Mouse (Mus musculus): ENCODE results near the gene Tmem150c. TPM values are rescaled to one million over a fixed set of nuclear protein-coding genes. Genes with fewer than 3 reads are reported as not detected.

Tmem150c gene
- total and polyA plus RNA-seq, 3 experiments, result 3.9 to 7.7 (median 6.3) TPM

DNA sequence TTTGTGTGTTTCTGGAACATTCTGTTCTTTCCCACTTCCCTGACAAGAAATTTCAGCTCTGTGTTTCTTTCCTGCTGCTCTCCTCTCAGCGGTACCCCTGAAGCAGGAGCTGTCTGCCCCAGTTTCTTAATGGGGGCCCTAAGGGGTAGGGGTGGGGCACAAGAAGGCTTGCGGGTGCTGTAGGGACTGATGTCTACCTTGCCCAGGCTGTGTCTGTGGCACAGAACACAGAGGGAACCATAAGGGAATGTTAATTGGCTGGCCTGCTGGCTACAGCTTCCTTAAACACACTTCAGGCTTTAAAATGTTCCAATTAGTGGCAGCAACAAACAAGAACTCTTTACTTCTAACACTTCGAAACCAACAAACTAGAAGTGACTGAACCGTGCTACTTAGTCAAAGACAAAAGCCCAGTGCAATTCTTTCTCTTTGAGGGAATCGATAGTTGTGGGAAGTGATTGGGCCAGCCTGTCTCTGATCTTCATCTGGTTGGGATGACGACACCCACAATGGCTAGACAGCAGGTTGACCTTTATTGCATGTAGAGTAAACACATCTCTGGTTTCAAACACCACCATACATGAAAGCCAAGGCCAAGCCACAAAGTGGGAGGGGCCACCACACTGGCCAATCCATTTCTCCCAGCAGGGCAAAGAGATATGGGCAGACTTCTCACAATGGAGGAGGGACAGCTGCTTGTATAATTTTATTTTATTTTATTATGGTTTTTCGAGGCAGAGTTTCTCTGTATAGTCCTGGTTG is 39.7 kb upstream of the Tmem150c start:
- intact Hi-C loops (cut with DNase I), result no loop called here
- no peaks in the 10 kb centered on the region for H3K79me2 ChIP-seq (replicated peaks; ENCODE audit: control insufficient read depth, insufficient read depth, low read length)
- H3K9ac ChIP-seq (ENCODE audit: low read depth, low read length), result no peak overlapping the region
- 89% methylated on average over 7 of the region's 7 CpGs for WGBS
- DNase-seq, result no peak
- no peak for TF ChIP-seq EP300 (IDR thresholded peaks at IDR 0.05; ENCODE audit: insufficient read depth, low read depth, low read length)
- no peak for TF ChIP-seq CTCF (IDR thresholded peaks at IDR 0.05)
- no peak for TF ChIP-seq POLR2A (IDR thresholded peaks at IDR 0.05; ENCODE audit: insufficient read depth, low read depth, low read length)
- H3K27me3 ChIP-seq (ENCODE audit: control insufficient read depth, insufficient read depth, low read length), result no peaks in the 10 kb centered on the region
- H3K4me1 ChIP-seq (ENCODE audit: control insufficient read depth, insufficient read depth, low read length), result no peaks in the 10 kb centered on the region
- H3K4me3 ChIP-seq, result no peak overlapping the region
- no peaks in the 10 kb centered on the region for H3K36me3 ChIP-seq (ENCODE audit: control insufficient read depth, insufficient read depth, low read length)
- H3K27ac ChIP-seq, result no peak overlapping the region

DNA sequence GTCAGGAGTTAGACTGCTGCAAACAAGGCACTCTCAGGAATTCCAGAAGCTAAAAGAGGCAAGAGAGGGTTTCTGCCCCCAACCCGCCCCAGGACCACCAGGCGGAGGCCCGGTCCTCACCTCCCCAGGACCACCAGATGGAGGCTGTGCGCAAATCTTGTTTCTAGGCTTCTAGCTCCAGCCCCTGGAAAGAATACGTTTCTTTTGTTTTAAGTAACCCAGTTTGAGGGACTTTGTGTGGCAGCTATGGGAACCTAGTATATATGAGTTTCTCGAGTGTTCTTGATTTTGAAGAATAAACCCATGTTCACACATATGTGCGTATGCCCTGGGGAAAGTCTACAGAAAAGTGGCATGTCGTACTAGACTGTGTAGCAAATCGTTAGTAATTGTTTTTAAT is 37.9 kb upstream of the Tmem150c start:
- Histone ChIP-seq H3K27ac (no peak overlapping the region), H3K4me1 (ENCODE audit: control insufficient read depth, insufficient read depth, low read length) (no peaks in the 10 kb centered on the region), H3K79me2 (replicated peaks; ENCODE audit: control insufficient read depth, insufficient read depth, low read length) (no peaks in the 10 kb centered on the region), H3K4me3 (no peak overlapping the region), H3K9ac (ENCODE audit: low read depth, low read length) (no peak overlapping the region), H3K36me3 (ENCODE audit: control insufficient read depth, insufficient read depth, low read length) (no peaks in the 10 kb centered on the region), H3K27me3 (ENCODE audit: control insufficient read depth, insufficient read depth, low read length) (no peaks in the 10 kb centered on the region)
- DNase-seq, result no peak
- TF ChIP-seq CTCF (IDR thresholded peaks at IDR 0.05), result no peak
- TF ChIP-seq POLR2A (IDR thresholded peaks at IDR 0.05; ENCODE audit: insufficient read depth, low read depth, low read length), result no peak
- no peak for TF ChIP-seq EP300 (IDR thresholded peaks at IDR 0.05; ENCODE audit: insufficient read depth, low read depth, low read length)
- intact Hi-C loops (cut with DNase I), result no loop called here
- WGBS, result 80% methylated on average over 9 of the region's 9 CpGs

- 31% methylated on average over 15 of the region's 15 CpGs for WGBS
- intact Hi-C loops (cut with DNase I), result no loop called here
- TF ChIP-seq POLR2A (IDR thresholded peaks at IDR 0.05; ENCODE audit: insufficient read depth, low read depth, low read length) (no peak), CTCF (IDR thresholded peaks at IDR 0.05) (no peak), EP300 (IDR thresholded peaks at IDR 0.05; ENCODE audit: insufficient read depth, low read depth, low read length) (no peak)
- H3K4me3 ChIP-seq, result no peak overlapping the region
- H3K27ac ChIP-seq, result no peak overlapping the region
- H3K27me3 ChIP-seq (ENCODE audit: control insufficient read depth, insufficient read depth, low read length), result no peaks in the 10 kb centered on the region
- no peak overlapping the region for H3K9ac ChIP-seq (ENCODE audit: low read depth, low read length)
- H3K36me3 ChIP-seq (ENCODE audit: control insufficient read depth, insufficient read depth, low read length), result no peaks in the 10 kb centered on the region
- no peak for DNase-seq
- no peaks in the 10 kb centered on the region for H3K79me2 ChIP-seq (replicated peaks; ENCODE audit: control insufficient read depth, insufficient read depth, low read length)
- H3K4me1 ChIP-seq (ENCODE audit: control insufficient read depth, insufficient read depth, low read length), result no peaks in the 10 kb centered on the region
These were observed 37.3 kb upstream of the Tmem150c start for GRCm38 (mm10) chr5:100196854-100197431.

DNA sequence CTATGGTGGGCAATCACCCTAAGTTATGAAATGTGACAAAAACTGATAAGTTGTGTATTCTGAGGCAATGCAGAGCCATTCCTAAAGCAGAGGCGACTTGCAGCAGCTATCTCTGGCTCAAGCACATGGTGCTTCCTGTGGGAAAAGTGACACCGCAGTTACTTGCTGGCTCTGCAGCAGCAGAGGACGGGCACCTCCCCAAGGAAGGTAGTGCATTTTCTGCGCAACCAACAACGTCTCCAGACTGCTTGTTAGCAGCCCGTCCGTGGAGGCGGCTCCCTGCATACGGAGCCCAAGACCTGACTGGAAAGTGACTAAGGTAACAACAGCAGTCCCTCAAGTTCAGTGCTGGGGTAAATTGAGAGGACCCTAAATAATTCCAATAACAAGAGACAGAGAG is 36.8 kb upstream of the Tmem150c start:
- DNase-seq, result no peak
- Histone ChIP-seq H3K36me3 (ENCODE audit: control insufficient read depth, insufficient read depth, low read length) (no peaks in the 10 kb centered on the region), H3K9ac (ENCODE audit: low read depth, low read length) (no peak overlapping the region), H3K27me3 (ENCODE audit: control insufficient read depth, insufficient read depth, low read length) (no peaks in the 10 kb centered on the region), H3K4me1 (ENCODE audit: control insufficient read depth, insufficient read depth, low read length) (no peaks in the 10 kb centered on the region), H3K4me3 (no peak overlapping the region), H3K27ac (no peak overlapping the region), H3K79me2 (replicated peaks; ENCODE audit: control insufficient read depth, insufficient read depth, low read length) (no peaks in the 10 kb centered on the region)
- WGBS, result 33% methylated on average over 9 of the region's 9 CpGs
- intact Hi-C loops (cut with DNase I), result no loop called here
- no peak for TF ChIP-seq POLR2A (IDR thresholded peaks at IDR 0.05; ENCODE audit: insufficient read depth, low read depth, low read length)
- no peak for TF ChIP-seq EP300 (IDR thresholded peaks at IDR 0.05; ENCODE audit: insufficient read depth, low read depth, low read length)
- no peak for TF ChIP-seq CTCF (IDR thresholded peaks at IDR 0.05)

- TF ChIP-seq CTCF (IDR thresholded peaks at IDR 0.05) (no peak), POLR2A (IDR thresholded peaks at IDR 0.05; ENCODE audit: insufficient read depth, low read depth, low read length) (no peak), EP300 (IDR thresholded peaks at IDR 0.05; ENCODE audit: insufficient read depth, low read depth, low read length) (no peak)
- Histone ChIP-seq H3K27me3 (ENCODE audit: control insufficient read depth, insufficient read depth, low read length) (no peaks in the 10 kb centered on the region), H3K36me3 (ENCODE audit: control insufficient read depth, insufficient read depth, low read length) (no peaks in the 10 kb centered on the region), H3K4me3 (no peak overlapping the region), H3K9ac (ENCODE audit: low read depth, low read length) (no peak overlapping the region), H3K79me2 (replicated peaks; ENCODE audit: control insufficient read depth, insufficient read depth, low read length) (no peaks in the 10 kb centered on the region), H3K27ac (no peak overlapping the region), H3K4me1 (ENCODE audit: control insufficient read depth, insufficient read depth, low read length) (no peaks in the 10 kb centered on the region)
- no peak for DNase-seq
- intact Hi-C loops (cut with DNase I), result no loop called here
- WGBS, result 90% methylated on average over 14 of the region's 14 CpGs
These were observed 32.0 kb upstream of the Tmem150c start for GRCm38 (mm10) chr5:100191438-100192190.

Data from heart, adult 2 months (tissue).